Mouse (Mus musculus): ENCODE measurements around the gene Susd6. TPM values are rescaled to one million over a fixed set of nuclear protein-coding genes. Genes with fewer than 3 reads are reported as not detected.

The Susd6 gene
- polyA plus RNA-seq, 1 experiment from 2014 or later, result 14.3 TPM

DNA sequence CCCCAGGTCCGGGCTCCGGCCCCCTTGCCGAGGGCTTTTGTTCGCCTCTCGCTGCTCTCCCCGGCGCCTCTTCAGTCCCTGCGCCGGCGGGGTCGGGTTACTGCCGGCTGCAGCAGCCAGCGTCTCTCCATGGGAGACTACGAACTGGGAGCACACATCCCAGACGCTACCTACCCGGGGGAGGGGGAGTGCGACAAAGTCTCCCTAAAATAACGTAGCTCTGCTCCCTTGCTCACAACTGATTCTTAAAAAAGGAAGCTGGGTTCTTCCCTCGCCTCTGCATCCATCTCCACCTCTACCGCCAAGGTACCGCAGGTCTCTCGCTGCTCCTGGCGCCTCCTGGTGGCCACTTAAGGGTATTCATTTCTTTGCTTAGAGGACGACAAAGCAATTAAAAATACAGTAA is 29.9 kb upstream of the Susd6 start, which contains the start of gene Ccdc177:
Ccdc177 (minus strand) TSS at position 292 of the 406 bp plus-strand sequence.
- peak within 1 kb of the TSS; percentile 99 for H3K27ac ChIP-seq (ENCODE audit: low read length)
- peaks cover 12% of the 10 kb centered on the region for H3K4me1 ChIP-seq (replicated peaks; ENCODE audit: control insufficient read depth, insufficient read depth, low read length)
- H3K4me2 ChIP-seq (ENCODE audit: low read length), result peak within 1 kb of the TSS; percentile 82
- no peaks in the 10 kb centered on the region for H3K27me3 ChIP-seq (replicated peaks; ENCODE audit: control insufficient read depth, insufficient read depth, low read length)
- WGBS, result under 1% methylated on average over 24 of the region's 24 CpGs
- peak within 1 kb of the TSS; percentile 99 for H3K9ac ChIP-seq (replicated peaks; ENCODE audit: low read depth, low read length)
- H3K4me3 ChIP-seq (replicated peaks; ENCODE audit: low read length), result peak within 1 kb of the TSS; percentile 82
- peak; percentile 79 for ATAC-seq
- H3K36me3 ChIP-seq (ENCODE audit: control insufficient read depth, insufficient read depth), result peaks cover 33% of the 10 kb centered on the region
- H3K9me3 ChIP-seq (ENCODE audit: control insufficient read depth, low read length), result peaks cover 31% of the 10 kb centered on the region

DNA sequence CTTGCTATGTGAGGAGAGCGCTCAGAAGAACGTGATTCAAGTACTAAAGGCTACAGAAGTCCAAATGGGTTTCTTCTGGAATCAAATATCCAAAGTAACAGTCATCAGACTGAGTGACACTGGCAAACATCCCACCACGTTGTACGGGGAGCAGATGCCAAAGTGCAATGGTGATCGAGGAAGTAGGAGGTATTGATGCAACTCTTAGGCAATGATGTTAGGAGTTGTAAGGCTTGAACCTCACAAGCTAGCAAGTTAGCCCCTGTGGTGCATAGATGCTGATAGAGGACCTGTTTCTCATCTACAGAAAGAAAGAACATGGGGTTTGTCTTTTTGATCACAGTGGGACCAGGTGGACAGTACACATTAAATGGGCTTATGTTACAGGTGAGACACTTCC is 27.3 kb upstream of the Susd6 start:
- Histone ChIP-seq H3K27ac (ENCODE audit: low read length) (no peak overlapping the region), H3K4me2 (ENCODE audit: low read length) (no peak overlapping the region), H3K9ac (replicated peaks; ENCODE audit: low read depth, low read length) (no peak overlapping the region), H3K27me3 (replicated peaks; ENCODE audit: control insufficient read depth, insufficient read depth, low read length) (no peaks in the 10 kb centered on the region), H3K36me3 (ENCODE audit: control insufficient read depth, insufficient read depth) (peaks cover 7% of the 10 kb centered on the region), H3K9me3 (ENCODE audit: control insufficient read depth, low read length) (peaks cover 6% of the 10 kb centered on the region), H3K4me1 (replicated peaks; ENCODE audit: control insufficient read depth, insufficient read depth, low read length) (peaks cover 12% of the 10 kb centered on the region), H3K4me3 (replicated peaks; ENCODE audit: low read length) (no peak overlapping the region)
- WGBS, result 93% methylated on average over 5 of the region's 5 CpGs
- no peak for ATAC-seq

DNA sequence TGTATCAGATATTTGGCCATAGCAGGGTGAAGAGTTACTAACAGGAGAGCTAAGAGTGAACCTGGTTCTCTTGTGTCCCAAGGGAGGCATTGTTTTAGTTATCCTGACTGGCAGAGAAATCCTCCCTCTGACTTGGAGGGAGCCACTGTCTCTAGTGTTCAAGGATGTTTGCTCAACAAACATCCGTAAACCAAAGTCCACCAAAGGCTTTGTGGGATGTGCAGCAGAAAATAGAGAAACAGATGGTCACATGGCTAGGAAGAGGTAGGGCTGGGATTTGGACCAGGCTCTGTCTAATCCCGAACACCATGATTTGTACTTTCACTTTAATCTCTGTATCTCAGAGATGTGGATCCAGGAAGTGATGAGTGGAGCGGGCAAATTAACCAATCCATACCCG is 26.2 kb upstream of the Susd6 start:
- WGBS, result 79% methylated on average over 4 of the region's 4 CpGs

DNA sequence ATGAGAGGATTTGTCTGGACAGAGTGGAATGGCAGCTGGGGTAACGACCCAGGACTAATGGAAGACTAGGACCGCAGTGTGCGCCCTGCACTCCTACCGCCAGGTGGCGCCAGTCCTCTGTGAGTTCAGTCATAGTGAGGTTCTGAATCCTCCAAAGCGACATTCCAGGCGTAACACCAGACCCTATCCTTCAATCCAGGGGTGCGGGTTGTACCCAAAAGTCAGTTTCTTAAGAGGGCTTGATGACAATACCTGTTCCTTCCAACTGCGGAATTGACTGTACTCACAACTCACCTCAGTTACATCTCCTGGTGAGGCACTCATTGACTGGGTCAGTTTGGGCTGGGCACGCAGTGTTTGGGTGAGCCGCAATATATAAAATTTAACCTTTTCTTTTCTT is 20.6 kb upstream of the Susd6 start:
- H3K27me3 ChIP-seq (replicated peaks; ENCODE audit: control insufficient read depth, insufficient read depth, low read length), result no peaks in the 10 kb centered on the region
- no peak overlapping the region for H3K4me3 ChIP-seq (replicated peaks; ENCODE audit: low read length)
- 17% methylated on average over 11 of the region's 11 CpGs for WGBS
- peak overlapping the region; percentile 28; the same call in 1 of the 2 replicates for H3K4me2 ChIP-seq (ENCODE audit: low read length)
- ATAC-seq, result peak; percentile 92
- H3K27ac ChIP-seq (ENCODE audit: low read length), result no peak overlapping the region
- no peaks in the 10 kb centered on the region for H3K4me1 ChIP-seq (replicated peaks; ENCODE audit: control insufficient read depth, insufficient read depth, low read length)
- H3K9me3 ChIP-seq (ENCODE audit: control insufficient read depth, low read length), result no peaks in the 10 kb centered on the region
- no peaks in the 10 kb centered on the region for H3K36me3 ChIP-seq (ENCODE audit: control insufficient read depth, insufficient read depth)
- no peak overlapping the region for H3K9ac ChIP-seq (replicated peaks; ENCODE audit: low read depth, low read length)

More for the DNA sequence above, 26.2 kb upstream of the Susd6 start:
- Histone ChIP-seq H3K4me1 (replicated peaks; ENCODE audit: control insufficient read depth, insufficient read depth, low read length) (peaks cover 7% of the 10 kb centered on the region), H3K9me3 (ENCODE audit: control insufficient read depth, low read length) (no peaks in the 10 kb centered on the region), H3K27ac (ENCODE audit: low read length) (no peak overlapping the region), H3K9ac (replicated peaks; ENCODE audit: low read depth, low read length) (no peak overlapping the region), H3K4me2 (ENCODE audit: low read length) (no peak overlapping the region), H3K4me3 (replicated peaks; ENCODE audit: low read length) (no peak overlapping the region), H3K27me3 (replicated peaks; ENCODE audit: control insufficient read depth, insufficient read depth, low read length) (no peaks in the 10 kb centered on the region), H3K36me3 (ENCODE audit: control insufficient read depth, insufficient read depth) (no peaks in the 10 kb centered on the region)
- no peak for ATAC-seq

DNA sequence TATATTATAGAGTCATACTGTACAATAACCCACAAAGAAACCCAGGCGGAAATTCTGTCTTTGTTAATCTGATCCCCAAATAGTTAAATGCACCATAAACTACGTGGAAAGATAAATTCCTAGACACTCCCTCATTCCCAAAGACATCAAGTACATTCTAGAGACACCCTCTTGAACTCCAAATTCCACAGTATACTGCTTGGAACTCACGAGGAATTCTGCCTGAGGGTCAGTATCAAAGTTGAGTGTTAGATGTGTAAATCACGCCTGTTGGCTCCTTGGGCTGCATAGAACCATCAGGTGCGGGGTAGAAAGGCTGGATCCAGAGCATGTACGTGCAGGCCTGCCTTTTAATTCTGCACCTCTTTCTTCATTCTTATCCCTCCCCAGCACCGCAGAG is 15.5 kb upstream of the Susd6 start:
- Histone ChIP-seq H3K27ac (ENCODE audit: low read length) (no peak overlapping the region), H3K36me3 (ENCODE audit: control insufficient read depth, insufficient read depth) (no peaks in the 10 kb centered on the region), H3K9me3 (ENCODE audit: control insufficient read depth, low read length) (no peaks in the 10 kb centered on the region), H3K4me1 (replicated peaks; ENCODE audit: control insufficient read depth, insufficient read depth, low read length) (no peaks in the 10 kb centered on the region), H3K9ac (replicated peaks; ENCODE audit: low read depth, low read length) (no peak overlapping the region), H3K4me3 (replicated peaks; ENCODE audit: low read length) (no peak overlapping the region), H3K4me2 (ENCODE audit: low read length) (no peak overlapping the region), H3K27me3 (replicated peaks; ENCODE audit: control insufficient read depth, insufficient read depth, low read length) (no peaks in the 10 kb centered on the region)
- WGBS, result 73% methylated on average over 7 of the region's 7 CpGs
- ATAC-seq, result no peak

DNA sequence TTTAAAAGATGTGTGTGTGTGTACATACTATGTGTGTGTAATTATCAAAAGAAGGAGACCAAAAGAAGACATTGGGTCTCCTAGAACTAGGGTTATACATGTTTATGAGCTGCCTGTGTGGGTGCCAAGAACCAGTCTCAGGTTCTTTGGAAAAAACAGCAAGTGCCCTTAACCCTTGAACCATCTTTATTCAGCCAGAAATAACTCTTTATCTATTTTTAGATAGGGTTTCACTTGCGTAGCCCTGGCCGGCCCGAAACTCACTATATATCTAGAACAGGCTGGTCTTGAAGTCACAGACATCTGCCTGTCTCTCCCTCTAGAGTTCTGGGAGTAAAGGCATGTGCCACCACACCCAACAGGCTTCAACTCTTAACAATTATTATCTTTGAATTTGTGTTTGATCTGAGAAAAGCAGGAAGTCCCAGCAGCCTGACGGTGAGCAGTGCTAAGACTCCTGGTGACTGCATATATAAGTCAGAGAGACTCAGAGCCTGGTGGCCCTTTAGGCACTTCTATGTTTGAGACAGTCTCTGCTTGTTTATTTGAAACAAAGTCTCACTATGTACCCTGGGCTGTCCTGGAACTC is 14.2 kb upstream of the Susd6 start:
- ATAC-seq, result no peak
- H3K4me1 ChIP-seq (replicated peaks; ENCODE audit: control insufficient read depth, insufficient read depth, low read length), result no peaks in the 10 kb centered on the region
- H3K27ac ChIP-seq (ENCODE audit: low read length), result no peak overlapping the region
- no peak overlapping the region for H3K4me2 ChIP-seq (ENCODE audit: low read length)
- H3K36me3 ChIP-seq (ENCODE audit: control insufficient read depth, insufficient read depth), result no peaks in the 10 kb centered on the region
- 92% methylated on average over 4 of the region's 4 CpGs for WGBS
- no peaks in the 10 kb centered on the region for H3K27me3 ChIP-seq (replicated peaks; ENCODE audit: control insufficient read depth, insufficient read depth, low read length)
- H3K9ac ChIP-seq (replicated peaks; ENCODE audit: low read depth, low read length), result no peak overlapping the region
- H3K9me3 ChIP-seq (ENCODE audit: control insufficient read depth, low read length), result no peaks in the 10 kb centered on the region
- no peak overlapping the region for H3K4me3 ChIP-seq (replicated peaks; ENCODE audit: low read length)

DNA sequence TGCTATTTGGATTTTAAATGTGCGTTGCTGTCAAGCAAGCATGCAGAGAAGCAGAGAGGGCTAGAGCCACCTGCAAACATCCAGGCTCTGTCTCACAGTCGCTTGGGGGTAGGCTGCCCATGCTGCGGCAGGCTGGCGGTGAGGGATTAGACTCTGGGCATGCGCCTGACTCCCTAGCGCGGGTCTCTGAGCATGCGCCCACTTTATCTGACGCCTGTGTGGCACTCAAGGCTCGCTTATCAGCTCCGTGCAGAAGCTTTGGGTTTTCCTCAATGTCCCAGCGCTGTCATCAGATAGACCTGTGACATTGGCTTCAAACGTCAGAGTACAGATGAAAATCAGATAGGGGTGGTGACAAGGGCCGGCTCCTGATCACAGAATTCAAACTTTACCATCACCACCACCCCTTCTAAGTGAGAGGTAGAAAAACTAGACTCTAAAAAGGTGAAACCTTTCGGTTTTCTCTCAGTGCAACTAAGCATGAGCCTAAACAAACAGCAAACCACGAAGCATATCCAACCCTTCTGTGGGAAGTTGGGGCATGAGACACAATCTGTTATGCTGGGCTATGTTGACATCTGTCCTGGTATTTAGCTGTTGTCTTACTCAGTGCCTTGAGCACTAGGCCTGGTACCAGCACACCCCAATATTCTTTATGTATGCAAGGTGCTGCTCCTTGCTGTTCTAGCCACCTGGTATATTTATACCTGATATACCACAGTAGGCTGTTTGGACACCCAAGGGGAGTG is 11.9 kb upstream of the Susd6 start:
- Histone ChIP-seq H3K4me3 (replicated peaks; ENCODE audit: low read length) (no peak overlapping the region), H3K9me3 (ENCODE audit: control insufficient read depth, low read length) (no peaks in the 10 kb centered on the region), H3K4me2 (ENCODE audit: low read length) (no peak overlapping the region), H3K27ac (ENCODE audit: low read length) (no peak overlapping the region), H3K27me3 (replicated peaks; ENCODE audit: control insufficient read depth, insufficient read depth, low read length) (no peaks in the 10 kb centered on the region), H3K36me3 (ENCODE audit: control insufficient read depth, insufficient read depth) (no peaks in the 10 kb centered on the region), H3K4me1 (replicated peaks; ENCODE audit: control insufficient read depth, insufficient read depth, low read length) (no peaks in the 10 kb centered on the region), H3K9ac (replicated peaks; ENCODE audit: low read depth, low read length) (no peak overlapping the region)
- ATAC-seq, result no peak
- 83% methylated on average over 16 of the region's 16 CpGs for WGBS

DNA sequence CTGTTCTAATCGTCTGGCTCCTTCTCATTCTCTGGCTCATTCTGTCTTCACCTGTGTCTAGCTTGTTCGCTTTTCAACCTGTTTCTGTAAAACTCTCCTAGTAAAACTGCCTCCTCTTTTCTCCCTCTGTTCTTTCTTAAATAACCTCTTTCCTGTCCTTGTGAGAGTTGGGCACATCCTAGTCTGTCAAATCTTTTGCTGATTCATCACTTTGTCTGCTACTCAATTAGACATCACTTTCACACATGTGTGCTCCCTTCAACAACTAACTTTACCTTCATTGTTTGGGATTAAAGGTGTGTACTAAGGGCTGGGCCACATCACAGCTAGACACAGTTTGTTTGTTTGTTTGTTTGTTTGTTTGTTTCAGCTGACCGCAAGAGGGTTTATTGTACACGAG is 10.6 kb upstream of the Susd6 start:
- WGBS, result 86% methylated on average over 4 of the region's 4 CpGs
- H3K27me3 ChIP-seq (replicated peaks; ENCODE audit: control insufficient read depth, insufficient read depth, low read length), result no peaks in the 10 kb centered on the region
- H3K9ac ChIP-seq (replicated peaks; ENCODE audit: low read depth, low read length), result no peak overlapping the region
- H3K4me3 ChIP-seq (replicated peaks; ENCODE audit: low read length), result no peak overlapping the region
- no peaks in the 10 kb centered on the region for H3K36me3 ChIP-seq (ENCODE audit: control insufficient read depth, insufficient read depth)
- no peak overlapping the region for H3K27ac ChIP-seq (ENCODE audit: low read length)
- no peak for ATAC-seq
- H3K9me3 ChIP-seq (ENCODE audit: control insufficient read depth, low read length), result no peaks in the 10 kb centered on the region
- H3K4me2 ChIP-seq (ENCODE audit: low read length), result no peak overlapping the region
- no peaks in the 10 kb centered on the region for H3K4me1 ChIP-seq (replicated peaks; ENCODE audit: control insufficient read depth, insufficient read depth, low read length)

DNA sequence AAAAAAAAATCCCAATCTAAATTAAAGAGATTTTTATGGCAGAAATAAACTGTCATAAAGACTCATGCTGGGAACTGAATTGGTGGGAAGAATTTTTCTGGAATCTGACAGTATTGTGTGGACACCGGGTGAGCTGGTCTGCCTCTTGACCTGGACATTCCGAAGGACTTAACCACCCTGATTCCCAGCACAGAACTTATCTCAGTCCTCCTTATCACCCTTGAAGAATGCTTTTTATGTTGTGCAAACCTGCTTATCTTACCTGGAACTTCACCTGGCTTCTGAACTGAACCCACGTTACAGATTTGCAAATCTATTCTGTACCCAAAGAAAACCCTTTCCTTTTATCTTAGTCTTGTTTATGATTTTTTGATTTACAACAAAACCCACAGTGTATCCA is 8.1 kb upstream of the Susd6 start:
- WGBS, result 93% methylated on average over 3 of the region's 3 CpGs
- Histone ChIP-seq H3K4me2 (ENCODE audit: low read length) (no peak overlapping the region), H3K9ac (replicated peaks; ENCODE audit: low read depth, low read length) (no peak overlapping the region), H3K4me3 (replicated peaks; ENCODE audit: low read length) (no peak overlapping the region), H3K27me3 (replicated peaks; ENCODE audit: control insufficient read depth, insufficient read depth, low read length) (no peaks in the 10 kb centered on the region), H3K36me3 (ENCODE audit: control insufficient read depth, insufficient read depth) (no peaks in the 10 kb centered on the region), H3K27ac (ENCODE audit: low read length) (no peak overlapping the region), H3K4me1 (replicated peaks; ENCODE audit: control insufficient read depth, insufficient read depth, low read length) (no peaks in the 10 kb centered on the region), H3K9me3 (ENCODE audit: control insufficient read depth, low read length) (no peaks in the 10 kb centered on the region)
- no peak for ATAC-seq
